Mouse (Mus musculus) heart, embryonic 12.5 days (tissue): ENCODE data around the gene Uqcc2. TPM values are rescaled to one million over a fixed set of nuclear protein-coding genes. Genes with fewer than 3 reads are reported as not detected.

ENCODE experiments used
- ATAC-seq: fragments of 200-750 bp; cut with Nextera tagmentation; 2 replicates; pipeline ENCODE4 v1.8.0; 2017; ENCODE audit warnings: moderate TSS enrichment, moderate library complexity; ENCODE audit not compliant: insufficient number of reproducible peaks, low FRiP score
- H3K27ac ChIP-seq: fragments of 300-500 bp; sonication (generic); 2 replicates; pipeline ENCODE4 v1.5.1; 2016; ENCODE audit warnings: mild to moderate bottlenecking, moderate library complexity; ENCODE audit not compliant: poor library complexity, severe bottlenecking
- H3K27me3 ChIP-seq: fragments of 300-500 bp; sonication (generic); replicated peaks from 2 replicates; pipeline ENCODE4 v1.6.1; 2016; ENCODE audit warnings: mild to moderate bottlenecking, moderate library complexity
- H3K36me3 ChIP-seq: fragments of 300-500 bp; sonication (generic); 2 replicates; pipeline ENCODE4 v1.6.1; 2016; ENCODE audit warnings: mild to moderate bottlenecking, moderate library complexity
- H3K4me1 ChIP-seq: fragments of 300-500 bp; sonication (generic); replicated peaks from 2 replicates; pipeline ENCODE4 v1.6.1; 2016; ENCODE audit warnings: mild to moderate bottlenecking
- H3K4me2 ChIP-seq: fragments of 300-500 bp; sonication (generic); 2 replicates; pipeline ENCODE4 v1.6.1; 2016; ENCODE audit warnings: mild to moderate bottlenecking, moderate library complexity
- H3K4me3 ChIP-seq: fragments of 300-500 bp; sonication (generic); 2 replicates; pipeline ENCODE4 v1.5.1; 2016; ENCODE audit warnings: mild to moderate bottlenecking
- H3K9ac ChIP-seq: fragments of 300-500 bp; sonication (generic); 2 replicates; pipeline ENCODE4 v1.6.1; 2016; ENCODE audit warnings: mild to moderate bottlenecking, moderate library complexity
- H3K9me3 ChIP-seq: fragments of 300-500 bp; sonication (generic); replicated peaks from 2 replicates; pipeline ENCODE4 v1.6.1; 2016; ENCODE audit warnings: mild to moderate bottlenecking, moderate library complexity
- WGBS: fragments of 180-500 bp; shearing (Covaris S2); methylation state at CpG from one replicate; pipeline ENCODE4 v1.1.7; 2016; 5-methylcytosine and 5-hydroxymethylcytosine counted together
- polyA plus RNA-seq: library from polyadenylated mRNA; unstranded; fragments of >200 nt; fragmentation: Nextera tagmentation; extraction: Ambion mirVana; gene quantifications from 2 replicates; pipeline ENCODE4 v1.2.1, GENCODE M21; 2016

Uqcc2 gene
- polyA plus RNA-seq, 1 experiment from 2014 or later: 296 TPM

DNA sequence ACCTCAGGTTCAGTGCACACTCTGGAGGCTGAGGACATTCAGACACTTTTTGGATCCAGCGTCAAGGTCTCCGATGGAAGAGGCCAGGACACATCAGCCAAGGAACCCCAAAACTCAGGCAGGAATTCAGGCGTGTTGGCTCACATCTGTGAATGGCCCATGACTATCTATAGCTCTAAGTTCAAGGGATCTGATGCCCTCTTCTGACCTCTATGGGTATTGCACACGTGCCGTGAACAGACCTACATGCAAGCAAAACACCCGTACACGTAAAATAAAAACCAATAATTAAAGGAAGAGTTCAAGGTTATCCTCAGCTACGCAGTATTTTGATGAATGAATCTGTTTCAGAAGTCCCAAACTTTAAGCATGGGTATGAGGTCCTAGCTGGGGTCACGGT lies 27.0 kb downstream of the Uqcc2 start:
- no peak overlapping the region for H3K9ac ChIP-seq
- H3K4me3 ChIP-seq: no peak overlapping the region
- no peak overlapping the region for H3K27ac ChIP-seq
- 82% methylated on average over 9 of the region's 9 CpGs for WGBS
- H3K36me3 ChIP-seq: peaks cover 13% of the 10 kb centered on the region; the same call in 1 of the 2 replicates
- no peak for ATAC-seq
- H3K4me1 ChIP-seq: no peaks in the 10 kb centered on the region
- H3K4me2 ChIP-seq: no peak overlapping the region
- H3K9me3 ChIP-seq: no peaks in the 10 kb centered on the region
- H3K27me3 ChIP-seq: no peaks in the 10 kb centered on the region

DNA sequence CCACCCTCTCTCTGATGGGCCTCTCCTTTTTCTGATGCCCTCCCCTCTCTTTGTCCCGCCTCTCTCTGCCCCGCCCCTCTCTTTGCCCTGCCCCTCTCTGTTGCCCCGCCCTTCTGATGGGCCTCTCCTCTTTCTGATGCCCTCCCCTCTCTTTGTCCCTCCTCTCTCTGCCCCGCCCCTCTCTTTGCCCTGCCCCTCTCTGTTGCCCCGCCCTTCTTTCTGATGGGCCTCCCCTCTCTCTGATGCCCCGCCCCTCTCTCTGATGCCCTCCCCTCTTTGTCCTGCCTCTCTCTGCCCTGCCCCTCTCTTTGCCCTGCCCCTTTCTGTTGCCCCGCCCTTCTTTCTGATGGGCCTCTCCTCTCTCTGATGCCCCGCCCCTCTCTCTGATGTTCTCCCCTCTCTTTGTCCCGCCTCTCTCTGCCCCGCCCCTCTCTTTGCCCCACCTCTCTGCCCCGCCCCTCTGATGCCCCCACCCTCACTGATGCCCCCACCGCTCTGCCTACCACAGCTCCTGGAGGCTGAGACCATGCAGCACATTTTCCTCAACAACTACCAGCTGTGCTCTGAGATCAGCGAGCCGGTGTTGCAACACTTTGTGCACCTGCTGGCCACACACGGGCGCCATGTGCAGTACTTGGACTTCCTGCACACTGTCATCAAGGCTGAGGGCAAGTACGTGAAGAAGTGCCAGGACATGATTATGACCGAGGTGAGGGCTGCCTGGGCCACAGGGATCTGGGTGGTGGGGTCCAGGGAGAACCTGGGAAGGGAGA lies 27.8 kb downstream of the Uqcc2 start:
- no peaks in the 10 kb centered on the region for H3K9me3 ChIP-seq
- H3K27ac ChIP-seq: no peak overlapping the region
- H3K4me1 ChIP-seq: no peaks in the 10 kb centered on the region
- H3K4me2 ChIP-seq: no peak overlapping the region
- no peak for ATAC-seq
- H3K9ac ChIP-seq: no peak overlapping the region
- 76% methylated on average over 15 of the region's 18 CpGs for WGBS
- H3K36me3 ChIP-seq: peaks cover 13% of the 10 kb centered on the region; the same call in 1 of the 2 replicates
- H3K27me3 ChIP-seq: no peaks in the 10 kb centered on the region
- no peak overlapping the region for H3K4me3 ChIP-seq

DNA sequence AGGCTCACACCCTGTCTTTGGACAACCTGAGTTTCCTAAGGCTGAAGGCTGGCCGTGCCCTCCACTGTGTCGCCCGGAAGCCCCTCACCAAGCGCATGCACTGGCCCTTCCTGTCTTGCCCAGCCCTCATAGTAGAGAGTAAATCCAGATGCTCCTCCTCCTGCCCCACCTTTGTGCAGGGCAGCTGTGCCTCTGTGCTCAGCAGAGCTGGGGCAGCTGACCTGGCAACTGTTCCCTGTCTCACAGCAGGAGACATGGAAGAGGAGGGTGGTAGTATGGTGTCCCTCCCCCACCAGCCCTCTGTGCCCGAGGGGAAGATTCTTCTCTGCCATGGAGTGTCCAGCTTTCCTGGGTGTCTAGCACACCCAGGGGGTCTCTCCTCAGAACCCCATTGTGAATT lies 32.0 kb downstream of the Uqcc2 start:
- 82% methylated on average over 5 of the region's 5 CpGs for WGBS
- no peaks in the 10 kb centered on the region for H3K9me3 ChIP-seq
- H3K4me3 ChIP-seq: no peak overlapping the region
- H3K27ac ChIP-seq: no peak overlapping the region
- H3K4me2 ChIP-seq: no peak overlapping the region
- H3K4me1 ChIP-seq: peaks cover 6% of the 10 kb centered on the region
- 0 out of 2 replicates have a peak, but pooled peaks cover 2% of the 10 kb centered on the region for H3K36me3 ChIP-seq
- no peaks in the 10 kb centered on the region for H3K27me3 ChIP-seq
- H3K9ac ChIP-seq: no peak overlapping the region
- no peak for ATAC-seq

DNA sequence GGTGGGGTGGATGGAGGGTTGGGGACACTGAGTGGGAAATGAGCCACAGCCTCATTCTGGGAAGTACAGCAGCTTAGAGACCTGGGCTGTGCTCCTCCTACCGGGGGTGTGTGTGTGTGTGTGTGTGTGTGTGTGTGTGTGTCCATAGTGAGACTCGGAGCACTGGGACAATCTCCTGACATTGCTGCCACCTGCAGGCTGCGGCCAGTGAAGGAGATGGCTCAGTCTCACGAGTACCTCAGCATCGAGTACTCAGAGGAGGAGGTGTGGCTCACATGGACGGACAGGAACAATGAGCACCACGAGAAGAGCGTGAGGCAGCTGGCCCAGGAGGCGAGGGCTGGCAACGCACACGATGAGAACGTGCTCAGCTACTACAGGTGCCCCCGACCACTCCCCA lies 38.0 kb downstream of the Uqcc2 start:
- WGBS: 41% methylated on average over 13 of the region's 13 CpGs

DNA sequence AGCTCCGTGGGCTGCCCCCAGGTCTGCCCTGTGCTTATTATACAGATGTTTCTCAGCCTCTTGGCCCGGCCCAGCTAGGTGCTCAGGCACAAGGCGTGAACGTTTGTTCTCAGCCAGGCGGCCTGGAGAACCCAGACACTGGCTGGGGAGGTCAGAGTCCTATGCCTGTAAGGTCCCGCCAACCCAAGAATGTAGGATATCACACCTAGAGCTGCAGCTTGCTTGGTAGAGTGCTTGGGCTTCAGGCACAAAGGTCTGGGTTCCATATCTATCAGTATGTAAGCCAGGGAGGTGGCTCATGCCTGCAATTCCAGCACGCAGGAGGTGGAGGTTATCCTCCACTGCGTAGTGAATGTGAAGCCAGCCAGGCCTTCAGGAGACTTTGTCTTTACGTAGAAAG lies 43.6 kb downstream of the Uqcc2 start:
- Histone ChIP-seq H3K9me3 (no peaks in the 10 kb centered on the region), H3K27ac (no peak overlapping the region), H3K4me2 (no peak overlapping the region), H3K4me1 (no peaks in the 10 kb centered on the region; the same call in 1 of the 2 replicates), H3K4me3 (no peak overlapping the region), H3K9ac (no peak overlapping the region), H3K36me3 (peaks cover 24% of the 10 kb centered on the region), H3K27me3 (no peaks in the 10 kb centered on the region)
- WGBS: 67% methylated on average over 9 of the region's 9 CpGs
- no peak for ATAC-seq

More for the DNA sequence above, 38.0 kb downstream of the Uqcc2 start:
- Histone ChIP-seq H3K4me3 (no peak overlapping the region), H3K4me1 (peaks cover 6% of the 10 kb centered on the region), H3K9ac (no peak overlapping the region), H3K36me3 (peaks cover 16% of the 10 kb centered on the region), H3K27me3 (no peaks in the 10 kb centered on the region), H3K4me2 (no peak overlapping the region), H3K9me3 (no peaks in the 10 kb centered on the region), H3K27ac (no peak overlapping the region)
- no peak for ATAC-seq

DNA sequence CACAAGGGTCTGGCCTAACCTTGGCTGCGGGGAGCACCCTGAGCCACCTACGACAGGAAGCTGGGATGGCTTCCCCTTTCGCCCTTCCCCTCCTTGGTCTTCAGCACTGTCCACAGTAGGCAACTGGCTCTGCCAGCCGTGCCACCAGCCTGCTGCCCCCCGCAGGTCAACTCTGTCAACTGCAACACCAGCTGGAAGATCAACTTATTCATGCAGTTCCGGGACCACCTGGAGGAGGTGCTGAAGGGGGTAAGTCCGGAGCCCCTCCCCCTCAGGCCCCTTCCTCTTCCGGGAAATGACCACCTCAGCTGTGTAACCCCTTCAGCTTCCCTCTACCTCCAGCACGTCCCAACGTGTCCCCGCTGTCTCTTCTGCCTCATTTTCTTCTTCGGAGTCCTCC lies 46.3 kb downstream of the Uqcc2 start:
- H3K4me3 ChIP-seq: no peak overlapping the region
- WGBS: 38% methylated on average over 12 of the region's 12 CpGs

DNA sequence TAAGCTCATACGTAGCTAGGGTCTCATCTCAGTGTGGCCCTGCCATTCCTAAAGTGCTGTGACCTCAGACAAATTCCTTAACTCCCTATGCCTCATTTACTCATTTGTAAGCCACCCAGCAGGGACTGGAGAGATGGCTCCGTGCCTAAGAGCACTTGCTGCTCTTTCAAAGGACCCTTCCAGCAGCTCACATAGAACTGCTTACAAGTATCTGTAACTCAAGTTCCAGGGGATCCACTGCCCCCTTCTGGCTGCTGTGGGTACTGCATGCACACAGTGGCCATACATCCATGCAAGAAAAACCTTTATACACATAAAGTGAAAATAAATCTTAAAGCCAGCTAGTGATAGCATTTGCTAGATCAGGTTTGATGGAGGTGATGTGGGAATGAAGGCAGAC lies 48.0 kb downstream of the Uqcc2 start:
- Histone ChIP-seq H3K4me1 (peaks cover 25% of the 10 kb centered on the region), H3K4me2 (no peak overlapping the region), H3K9ac (no peak overlapping the region), H3K9me3 (no peaks in the 10 kb centered on the region), H3K27me3 (no peaks in the 10 kb centered on the region), H3K36me3 (peaks cover 9% of the 10 kb centered on the region; the same call in 1 of the 2 replicates), H3K4me3 (no peak overlapping the region), H3K27ac (no peak overlapping the region)
- 63% methylated on average over 2 of the region's 2 CpGs for WGBS
- ATAC-seq: no peak

More for the DNA sequence above, 46.3 kb downstream of the Uqcc2 start:
- Histone ChIP-seq H3K27ac (no peak overlapping the region), H3K9ac (no peak overlapping the region), H3K4me2 (no peak overlapping the region), H3K4me1 (peaks cover 20% of the 10 kb centered on the region), H3K9me3 (no peaks in the 10 kb centered on the region), H3K27me3 (no peaks in the 10 kb centered on the region), H3K36me3 (peaks cover 21% of the 10 kb centered on the region)
- no peak for ATAC-seq

DNA sequence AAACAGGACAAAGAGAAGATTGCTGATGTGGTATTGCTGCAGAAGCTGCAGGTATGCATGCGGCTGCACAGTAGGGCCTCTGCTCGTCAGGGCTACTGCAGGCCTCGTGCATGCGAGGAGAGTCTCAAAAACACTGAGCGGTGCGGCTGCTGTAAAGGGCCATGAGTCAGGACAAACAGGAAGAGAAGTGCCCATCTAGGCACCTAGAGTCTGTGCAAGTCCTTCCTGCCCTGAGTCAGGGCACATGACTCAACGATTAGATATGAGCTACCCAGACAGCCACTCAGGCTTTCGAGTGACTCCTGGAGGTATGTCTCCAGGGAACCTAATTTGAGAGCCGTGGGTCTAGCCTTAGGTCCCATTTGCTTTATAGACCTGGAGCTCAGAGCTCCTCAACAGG lies 50.1 kb downstream of the Uqcc2 start:
- Histone ChIP-seq H3K4me1 (peaks cover 33% of the 10 kb centered on the region), H3K36me3 (no peaks in the 10 kb centered on the region), H3K4me2 (no peak overlapping the region), H3K9me3 (no peaks in the 10 kb centered on the region), H3K4me3 (no peak overlapping the region), H3K9ac (no peak overlapping the region; the same call in 1 of the 2 replicates), H3K27ac (peak overlapping the region; percentile 47), H3K27me3 (no peaks in the 10 kb centered on the region)
- no peak for ATAC-seq
- WGBS: 35% methylated on average over 9 of the region's 9 CpGs

DNA sequence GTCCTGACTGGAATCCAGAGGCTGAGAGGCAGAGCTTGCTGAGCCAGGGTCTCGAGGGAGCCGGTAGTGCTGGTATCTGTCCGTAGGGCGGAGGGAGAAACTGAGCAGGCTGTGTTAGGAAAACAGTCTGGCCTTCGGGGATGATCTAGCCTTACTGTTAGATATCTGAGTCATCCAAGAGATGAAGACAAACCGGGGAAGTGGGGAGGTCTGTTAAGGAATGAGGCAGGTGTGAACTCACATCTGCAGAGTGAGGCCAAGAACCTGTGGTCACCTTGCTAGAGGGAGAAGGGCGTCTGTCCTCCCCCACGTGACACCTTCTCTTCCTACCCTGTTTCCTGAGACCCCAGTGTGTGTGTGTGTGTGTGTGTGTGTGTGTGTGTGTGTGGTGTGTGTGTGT lies 50.9 kb downstream of the Uqcc2 start:
- peaks cover 2% of the 10 kb centered on the region; the same call in 1 of the 2 replicates for H3K36me3 ChIP-seq
- ATAC-seq: no peak
- H3K27ac ChIP-seq: 0 out of 2 replicates have a peak overlapping the region, but pooled peaks have one; percentile 47
- WGBS: 35% methylated on average over 8 of the region's 8 CpGs
- H3K9me3 ChIP-seq: peaks cover 2% of the 10 kb centered on the region
- peaks cover 33% of the 10 kb centered on the region for H3K4me1 ChIP-seq
- no peak overlapping the region for H3K4me3 ChIP-seq
- no peak overlapping the region for H3K4me2 ChIP-seq
- H3K9ac ChIP-seq: no peak overlapping the region
- H3K27me3 ChIP-seq: no peaks in the 10 kb centered on the region

DNA sequence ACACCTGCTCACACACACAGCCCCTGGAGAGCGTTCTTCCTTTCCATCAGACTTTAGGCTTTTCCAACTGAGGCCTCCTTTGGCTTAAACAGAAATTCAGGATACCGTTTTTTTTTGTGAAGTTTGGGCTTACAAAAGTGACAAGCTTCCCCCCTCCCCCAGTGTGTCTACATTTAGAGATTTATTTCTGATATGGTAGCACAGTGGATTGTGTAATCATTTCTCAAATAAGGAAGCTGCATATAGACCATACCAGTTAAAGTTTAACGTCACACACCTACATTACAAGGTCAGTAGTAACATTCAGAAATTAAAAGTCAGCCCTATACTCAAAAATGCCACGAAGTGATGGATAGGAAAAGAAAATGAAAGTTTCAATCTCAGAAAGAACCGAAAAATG lies 51.8 kb downstream of the Uqcc2 start:
- WGBS: 77% methylated on average over 5 of the region's 5 CpGs
- no peak overlapping the region for H3K9ac ChIP-seq
- H3K4me1 ChIP-seq: peaks cover 33% of the 10 kb centered on the region
- H3K9me3 ChIP-seq: peaks cover 6% of the 10 kb centered on the region
- no peaks in the 10 kb centered on the region for H3K27me3 ChIP-seq
- H3K36me3 ChIP-seq: peaks cover 6% of the 10 kb centered on the region; the same call in 1 of the 2 replicates
- H3K4me3 ChIP-seq: no peak overlapping the region
- no peak overlapping the region for H3K4me2 ChIP-seq
- no peak overlapping the region for H3K27ac ChIP-seq
- no peak for ATAC-seq

DNA sequence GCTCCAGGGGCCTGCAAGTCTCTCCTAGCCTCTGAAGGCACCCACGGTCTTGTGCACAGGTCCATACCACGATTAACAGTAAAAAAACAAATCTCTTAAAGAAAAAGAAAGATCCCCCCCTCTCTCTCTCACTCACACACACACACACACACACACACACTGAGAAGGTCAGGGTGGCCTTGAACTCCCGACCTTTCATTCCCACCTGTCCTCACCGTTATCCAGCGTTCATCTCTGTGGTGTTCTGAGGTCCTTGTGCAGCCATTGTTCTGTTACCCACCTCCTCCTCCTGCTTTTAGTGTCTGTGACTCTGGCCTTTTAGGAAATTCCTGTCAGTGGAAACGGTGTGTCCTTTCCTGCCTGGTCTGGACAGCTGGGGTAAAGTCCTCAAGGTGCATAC lies 55.2 kb downstream of the Uqcc2 start:
- peaks cover 6% of the 10 kb centered on the region; the same call in 1 of the 2 replicates for H3K36me3 ChIP-seq
- H3K27ac ChIP-seq: no peak overlapping the region
- no peaks in the 10 kb centered on the region for H3K27me3 ChIP-seq
- no peak for ATAC-seq
- peaks cover 6% of the 10 kb centered on the region for H3K9me3 ChIP-seq
- WGBS: 66% methylated on average over 6 of the region's 6 CpGs
- H3K4me1 ChIP-seq: peaks cover 39% of the 10 kb centered on the region
- no peak overlapping the region for H3K9ac ChIP-seq
- H3K4me2 ChIP-seq: no peak overlapping the region
- no peak overlapping the region for H3K4me3 ChIP-seq
